Mouse (Mus musculus) liver, adult 2 months (tissue): ENCODE data around the gene Vamp4. TPM values are rescaled to one million over a fixed set of nuclear protein-coding genes. Genes with fewer than 3 reads are reported as not detected.

ENCODE experiments used
- DNase-seq: peaks from one replicate; pipeline ENCODE4 v3.0.0-alpha.2; 2011; ENCODE audit warnings: low read depth, low spot score; ENCODE audit errors: extremely low read depth
- H3K27ac ChIP-seq: fragments of 200-500 bp; replicated peaks from 2 replicates; pipeline ENCODE4 v1.5.1; 2012; ENCODE audit warnings: low read depth, mild to moderate bottlenecking, control low read depth, inconsistent platforms, low read length; ENCODE audit not compliant: insufficient read depth
- H3K27me3 ChIP-seq: fragments of 200-500 bp; 2 replicates; pipeline ENCODE4 v1.6.1; 2012; ENCODE audit warnings: mild to moderate bottlenecking, moderate library complexity, low read length, inconsistent platforms; ENCODE audit not compliant: control insufficient read depth, insufficient read depth
- H3K36me3 ChIP-seq: fragments of 200-500 bp; 2 replicates; pipeline ENCODE4 v1.6.1; 2012; ENCODE audit warnings: low read length, inconsistent platforms; ENCODE audit not compliant: control insufficient read depth, insufficient read depth
- H3K4me1 ChIP-seq: fragments of 200-500 bp; 2 replicates; pipeline ENCODE4 v1.6.1; 2011; ENCODE audit warnings: low read length; ENCODE audit not compliant: control insufficient read depth, insufficient read depth
- H3K4me3 ChIP-seq: fragments of 200-500 bp; 2 replicates; pipeline ENCODE4 v1.5.1; 2011; ENCODE audit warnings: low read depth, mild to moderate bottlenecking, control low read depth, low read length, moderate library complexity; ENCODE audit not compliant: insufficient read depth
- H3K79me2 ChIP-seq: fragments of 200-500 bp; 2 replicates; pipeline ENCODE4 v1.6.1; 2012; ENCODE audit warnings: inconsistent platforms, mild to moderate bottlenecking, low read length, moderate library complexity; ENCODE audit not compliant: control insufficient read depth, insufficient read depth
- H3K9ac ChIP-seq: fragments of 200-500 bp; 2 replicates; pipeline ENCODE4 v1.6.1; 2012; ENCODE audit warnings: low read depth, mild to moderate bottlenecking, control low read depth, inconsistent platforms, low read length
- CTCF ChIP-seq: fragments of 200-500 bp; IDR thresholded peaks from 2 replicates; pipeline ENCODE4 v1.5.1; 2011; ENCODE audit warnings: low read depth, low read length, control low read depth
- POLR2A ChIP-seq: fragments of 200-500 bp; IDR thresholded peaks from 2 replicates; pipeline ENCODE4 v1.6.1; 2011; ENCODE audit warnings: low read length, control low read depth; ENCODE audit not compliant: insufficient read depth; ENCODE audit errors: extremely low read depth
- WGBS: fragments of 180-500 bp; shearing (Covaris S2); methylation state at CpG from one replicate; pipeline ENCODE4 v1.1.7; 2018; 5-methylcytosine and 5-hydroxymethylcytosine counted together
- polyA plus RNA-seq: library from polyadenylated mRNA; depleted of rRNA; stranded (reverse); fragments of >200 nt; gene quantifications from 2 replicates; pipeline ENCODE4 v1.2.3, GENCODE M21; 2012; rRNA removed
- total RNA-seq: library from RNA; depleted of rRNA; stranded (reverse); fragments of >200 nt; gene quantifications from 2 replicates; pipeline ENCODE4 v1.2.3, GENCODE M21; 2014; rRNA removed

Gene Vamp4
- total and polyA plus RNA-seq, 2 experiments, result 4.5 to 14.6 TPM

DNA sequence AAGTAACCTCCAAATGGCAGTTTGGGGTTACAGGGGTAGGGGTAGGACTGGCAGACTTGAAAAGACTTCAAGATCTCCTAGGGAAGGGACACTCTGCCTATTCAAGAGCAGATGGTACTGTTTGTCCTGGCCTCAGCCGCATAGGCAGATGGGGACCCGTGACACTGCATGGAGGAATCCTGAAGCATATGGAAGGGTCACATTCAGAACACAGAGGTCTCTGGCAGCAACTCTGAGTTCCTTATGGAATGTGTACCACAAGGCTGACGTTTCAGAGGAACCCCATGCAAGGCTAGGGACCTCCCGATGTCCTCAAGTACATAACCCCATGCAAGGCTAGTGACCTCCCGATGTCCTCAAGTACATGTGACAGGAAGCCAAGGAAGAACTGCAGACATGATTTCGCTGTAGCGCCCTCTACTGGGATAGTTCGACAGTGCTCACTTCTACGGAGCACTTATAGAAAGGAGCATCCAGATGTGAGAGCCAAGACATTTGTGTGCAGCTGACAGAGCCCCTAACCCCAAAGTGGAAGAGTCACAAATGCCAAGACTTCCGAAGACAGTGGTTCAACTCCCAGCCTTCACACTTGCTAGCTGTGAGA, 75.9 kb downstream of the Vamp4 start:
- Histone ChIP-seq H3K36me3 (no peaks in the 10 kb centered on the region), H3K79me2 (no peaks in the 10 kb centered on the region), H3K4me1 (peaks cover 3% of the 10 kb centered on the region; the same call in 1 of the 2 replicates), H3K9ac (no peak overlapping the region), H3K27ac (no peak overlapping the region), H3K27me3 (no peaks in the 10 kb centered on the region), H3K4me3 (no peak overlapping the region)
- peak; percentile 33 for DNase-seq
- no peak for TF ChIP-seq POLR2A
- no peak for TF ChIP-seq CTCF
- 73% methylated on average over 10 of the region's 10 CpGs for WGBS

DNA sequence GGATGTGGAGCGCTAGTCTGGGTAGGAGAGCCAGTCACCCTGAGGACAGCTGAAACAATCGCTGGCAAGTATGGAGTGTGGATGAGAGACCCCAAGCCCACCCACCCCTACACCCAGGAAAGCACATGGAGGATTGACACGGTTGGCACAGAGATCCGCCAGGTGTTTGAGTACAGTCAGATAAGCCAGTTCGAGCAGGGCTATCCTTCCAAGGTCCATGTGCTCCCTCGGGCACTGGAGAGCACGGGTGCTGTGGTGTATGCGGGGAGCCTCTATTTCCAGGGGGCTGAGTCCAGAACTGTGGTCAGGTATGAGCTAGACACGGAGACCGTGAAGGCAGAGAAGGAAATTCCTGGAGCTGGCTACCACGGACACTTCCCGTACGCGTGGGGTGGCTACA, 78.1 kb downstream of the Vamp4 start:
- Histone ChIP-seq H3K9ac (no peak overlapping the region), H3K79me2 (no peaks in the 10 kb centered on the region), H3K36me3 (no peaks in the 10 kb centered on the region), H3K4me3 (no peak overlapping the region), H3K27ac (no peak overlapping the region), H3K27me3 (no peaks in the 10 kb centered on the region), H3K4me1 (peaks cover 3% of the 10 kb centered on the region; the same call in 1 of the 2 replicates)
- 84% methylated on average over 14 of the region's 14 CpGs for WGBS
- no peak for DNase-seq
- TF ChIP-seq POLR2A (no peak), CTCF (no peak)

Other genes starting within 250 kb of the Vamp4 start
- 0.46 and 0.67 TPM in 2 replicates for gene Dnm3, start 92.5 kb upstream of the Vamp4 start, total RNA-seq
- 0.15 and 0.60 TPM in 2 replicates for gene Dnm3, start 92.5 kb upstream of the Vamp4 start, polyA plus RNA-seq
- gene Mettl13, start 22.0 kb upstream of the Vamp4 start, total RNA-seq, result 3.0 and 4.4 TPM in 2 replicates
- 4.6 and 8.6 TPM in 2 replicates for gene Mettl13, start 22.0 kb upstream of the Vamp4 start, polyA plus RNA-seq
- gene Myoc, start 68.6 kb downstream of the Vamp4 start, total RNA-seq, result 0.07 TPM in 1 of 2 replicates, not detected in the other
- gene Myoc, start 68.6 kb downstream of the Vamp4 start, polyA plus RNA-seq, result not detected in 2 replicates
- gene Myocos, start 87.7 kb downstream of the Vamp4 start, total RNA-seq, result not detected in 2 replicates
- not detected in 2 replicates for gene Myocos, start 87.7 kb downstream of the Vamp4 start, polyA plus RNA-seq
- 19.2 and 23.0 TPM in 2 replicates for gene Prrc2c, start 170.0 kb downstream of the Vamp4 start, total RNA-seq
- 7.8 and 11.4 TPM in 2 replicates for gene Prrc2c, start 170.0 kb downstream of the Vamp4 start, polyA plus RNA-seq
- 14.4 and 16.2 TPM in 2 replicates for gene Fmo4, start 243.5 kb downstream of the Vamp4 start, total RNA-seq
- 7.7 and 8.1 TPM in 2 replicates for gene Fmo4, start 243.5 kb downstream of the Vamp4 start, polyA plus RNA-seq